Mouse (Mus musculus) kidney, adult 18-20 months (tissue): ENCODE data around the gene Gm26661.
A peak's percentile ranks its signal among the peaks of the same experiment; 100 is the strongest.

Source experiments
- DNase-seq: peaks from one replicate; pipeline ENCODE4 v3.0.0; 2021

The Gm26661 gene

GRCm38 (mm10) chr14:7791532-7792159 is at the start of gene Gm26661:
Gm26661 (plus strand) TSS chr14:7791587.
- peak; percentile 76 for DNase-seq

- peak; percentile 38 for DNase-seq
These were observed 42.2 kb upstream of the Gm26661 start for GRCm38 (mm10) chr14:7748944-7749763.

- DNase-seq: no peak
These were observed 41.7 kb upstream of the Gm26661 start for GRCm38 (mm10) chr14:7749764-7750089.

GRCm38 (mm10) chr14:7765569-7766314 is 25.6 kb upstream of the Gm26661 start:
- DNase-seq: peak; percentile 78

- DNase-seq: peak; percentile 37
These were observed 17.5 kb upstream of the Gm26661 start for GRCm38 (mm10) chr14:7773714-7774389.

- no peak for DNase-seq
These were observed 5.3 kb upstream of the Gm26661 start for GRCm38 (mm10) chr14:7786073-7786472.

GRCm38 (mm10) chr14:7789266-7790030 is 1.9 kb upstream of the Gm26661 start:
- no peak for DNase-seq

- DNase-seq: no peak
These were observed 291 bp upstream of the Gm26661 start for GRCm38 (mm10) chr14:7791061-7791531.

GRCm38 (mm10) chr14:7795961-7796360 is 4.6 kb downstream of the Gm26661 start:
- no peak for DNase-seq

GRCm38 (mm10) chr14:7800611-7801010 is 9.2 kb downstream of the Gm26661 start:
- DNase-seq: no peak

- peak; percentile 57 for DNase-seq
These were observed 10.4 kb downstream of the Gm26661 start for GRCm38 (mm10) chr14:7801831-7802230.

- no peak for DNase-seq
These were observed 12.6 kb downstream of the Gm26661 start for GRCm38 (mm10) chr14:7803874-7804557.

- no peak for DNase-seq
These were observed 13.1 kb downstream of the Gm26661 start for GRCm38 (mm10) chr14:7804558-7804905.

GRCm38 (mm10) chr14:7807711-7808110 is 16.3 kb downstream of the Gm26661 start:
- no peak for DNase-seq

GRCm38 (mm10) chr14:7808501-7808981 is 17.2 kb downstream of the Gm26661 start:
- DNase-seq: no peak

GRCm38 (mm10) chr14:7809043-7809955 is 17.9 kb downstream of the Gm26661 start:
- DNase-seq: no peak

GRCm38 (mm10) chr14:7817770-7818462 is 26.5 kb downstream of the Gm26661 start, which contains the start of gene Flnb:
Flnb (plus strand) TSS chr14:7817957.
- DNase-seq: peak; percentile 99

GRCm38 (mm10) chr14:7818463-7819121 is 27.2 kb downstream of the Gm26661 start:
- DNase-seq: peak; percentile 68

GRCm38 (mm10) chr14:7819446-7819845 is 28.1 kb downstream of the Gm26661 start:
- DNase-seq: no peak
